Mouse (Mus musculus) kidney, adult 2 months (tissue): Measurements from ENCODE around the gene Rps6ka2. TPM values are rescaled to one million over a fixed set of nuclear protein-coding genes. Genes with fewer than 3 reads are reported as not detected.

Source experiments
- DNase-seq: peaks from one replicate; pipeline ENCODE4 v3.0.0; 2021
- H3K27ac ChIP-seq: fragments of 200-500 bp; 2 replicates; pipeline ENCODE4 v1.5.1; 2012; ENCODE audit warnings: low read depth, low read length, control low read depth, inconsistent platforms; ENCODE audit not compliant: insufficient read depth
- H3K27me3 ChIP-seq: fragments of 200-500 bp; replicated peaks from 2 replicates; pipeline ENCODE4 v1.6.1; 2012; ENCODE audit warnings: mild to moderate bottlenecking, moderate library complexity, low read length, inconsistent platforms; ENCODE audit not compliant: control insufficient read depth, insufficient read depth
- H3K36me3 ChIP-seq: fragments of 200-500 bp; 2 replicates; pipeline ENCODE4 v1.6.1; 2012; ENCODE audit warnings: mild to moderate bottlenecking, moderate library complexity, low read length, inconsistent platforms; ENCODE audit not compliant: control insufficient read depth, insufficient read depth
- H3K4me1 ChIP-seq: fragments of 200-500 bp; 2 replicates; pipeline ENCODE4 v1.6.1; 2011; ENCODE audit warnings: low read length; ENCODE audit not compliant: control insufficient read depth, insufficient read depth
- H3K4me3 ChIP-seq: fragments of 200-500 bp; 2 replicates; pipeline ENCODE4 v1.5.1; 2011; ENCODE audit warnings: mild to moderate bottlenecking, low read depth, low read length, control low read depth; ENCODE audit not compliant: insufficient read depth
- CTCF ChIP-seq: fragments of 200-500 bp; conservative IDR thresholded peaks from 2 replicates; pipeline ENCODE4 v1.5.1; 2011; ENCODE audit warnings: low read depth, mild to moderate bottlenecking, control low read depth, low read length, moderate library complexity, mixed read lengths; ENCODE audit not compliant: insufficient read depth, insufficient read length
- POLR2A ChIP-seq: fragments of 200-500 bp; IDR thresholded peaks from one replicate; pipeline ENCODE4 v1.6.1; 2011; ENCODE audit warnings: low read depth, low read length, control low read depth
- WGBS: fragments of 180-500 bp; shearing (Covaris S2); methylation state at CpG from one replicate; pipeline ENCODE4 v1.1.7; 2018; 5-methylcytosine and 5-hydroxymethylcytosine counted together
- polyA plus RNA-seq: library from polyadenylated mRNA; depleted of rRNA; stranded (reverse); fragments of >200 nt; gene quantifications from 2 replicates; pipeline ENCODE4 v1.2.3, GENCODE M21; 2012

Gene Rps6ka2
- polyA plus RNA-seq, 1 experiment, result 5.5 TPM

GRCm38 (mm10) chr17:7210648-7211047 lies 40.7 kb downstream of the Rps6ka2 start:
- WGBS, result 79% methylated on average over 11 of the region's 11 CpGs
- no peak for DNase-seq
- TF ChIP-seq CTCF (no peak), POLR2A (no peak)

GRCm38 (mm10) chr17:7211893-7212292 lies 42.0 kb downstream of the Rps6ka2 start:
- DNase-seq, result no peak
- TF ChIP-seq CTCF (no peak), POLR2A (no peak)
- no peak overlapping the region for H3K27ac ChIP-seq
- H3K4me1 ChIP-seq, result no peaks in the 10 kb centered on the region
- H3K36me3 ChIP-seq, result no peaks in the 10 kb centered on the region
- WGBS, result 80% methylated on average over 4 of the region's 4 CpGs
- no peaks in the 10 kb centered on the region for H3K27me3 ChIP-seq
- H3K4me3 ChIP-seq, result no peak overlapping the region

More at GRCm38 (mm10) chr17:7210648-7211047, 40.7 kb downstream of the Rps6ka2 start:
- Histone ChIP-seq H3K4me3 (no peak overlapping the region), H3K27ac (no peak overlapping the region), H3K4me1 (no peaks in the 10 kb centered on the region), H3K36me3 (no peaks in the 10 kb centered on the region), H3K27me3 (no peaks in the 10 kb centered on the region)

- H3K4me1 ChIP-seq, result no peaks in the 10 kb centered on the region
- H3K36me3 ChIP-seq, result no peaks in the 10 kb centered on the region
- H3K27ac ChIP-seq, result no peak overlapping the region
- 61% methylated on average over 2 of the region's 2 CpGs for WGBS
- DNase-seq, result no peak
- H3K4me3 ChIP-seq, result no peak overlapping the region
- TF ChIP-seq POLR2A (no peak), CTCF (no peak)
- no peaks in the 10 kb centered on the region for H3K27me3 ChIP-seq
Observed at GRCm38 (mm10) chr17:7213214-7213613, 43.3 kb downstream of the Rps6ka2 start.

GRCm38 (mm10) chr17:7214061-7214460 lies 44.1 kb downstream of the Rps6ka2 start:
- Histone ChIP-seq H3K27me3 (no peaks in the 10 kb centered on the region), H3K27ac (no peak overlapping the region), H3K4me3 (no peak overlapping the region), H3K36me3 (no peaks in the 10 kb centered on the region), H3K4me1 (no peaks in the 10 kb centered on the region)
- TF ChIP-seq CTCF (no peak), POLR2A (no peak)
- no peak for DNase-seq
- WGBS, result 91% methylated on average over 3 of the region's 3 CpGs

GRCm38 (mm10) chr17:7217791-7218329 lies 47.9 kb downstream of the Rps6ka2 start:
- Histone ChIP-seq H3K36me3 (no peaks in the 10 kb centered on the region), H3K4me1 (no peaks in the 10 kb centered on the region), H3K27ac (no peak overlapping the region), H3K27me3 (no peaks in the 10 kb centered on the region), H3K4me3 (no peak overlapping the region)
- 77% methylated on average over 11 of the region's 11 CpGs for WGBS
- TF ChIP-seq POLR2A (no peak), CTCF (no peak)
- no peak for DNase-seq

GRCm38 (mm10) chr17:7218396-7218795 lies 48.5 kb downstream of the Rps6ka2 start:
- Histone ChIP-seq H3K4me3 (no peak overlapping the region), H3K4me1 (no peaks in the 10 kb centered on the region), H3K27me3 (no peaks in the 10 kb centered on the region), H3K36me3 (no peaks in the 10 kb centered on the region), H3K27ac (no peak overlapping the region)
- no peak for DNase-seq
- WGBS, result 86% methylated on average over 9 of the region's 9 CpGs
- TF ChIP-seq CTCF (no peak), POLR2A (no peak)

GRCm38 (mm10) chr17:7219044-7219718 lies 49.3 kb downstream of the Rps6ka2 start:
- no peaks in the 10 kb centered on the region for H3K36me3 ChIP-seq
- H3K4me1 ChIP-seq, result no peaks in the 10 kb centered on the region
- H3K27ac ChIP-seq, result no peak overlapping the region
- WGBS, result 48% methylated on average over 11 of the region's 11 CpGs
- no peaks in the 10 kb centered on the region for H3K27me3 ChIP-seq
- TF ChIP-seq POLR2A (no peak), CTCF (no peak)
- H3K4me3 ChIP-seq, result no peak overlapping the region
- DNase-seq, result no peak

- H3K27ac ChIP-seq, result no peak overlapping the region
- H3K27me3 ChIP-seq, result no peaks in the 10 kb centered on the region
- no peak for TF ChIP-seq POLR2A
- no peak for TF ChIP-seq CTCF
- H3K36me3 ChIP-seq, result no peaks in the 10 kb centered on the region
- no peak overlapping the region for H3K4me3 ChIP-seq
- no peak for DNase-seq
- WGBS, result 91% methylated on average over 4 of the region's 4 CpGs
- no peaks in the 10 kb centered on the region for H3K4me1 ChIP-seq
Observed at GRCm38 (mm10) chr17:7221310-7221709, 51.4 kb downstream of the Rps6ka2 start.
